Mouse (Mus musculus) telencephalon, adult 2 months (tissue): Measurements from ENCODE around the gene Os9.

Experiments used
- DNase-seq: peaks from one replicate; pipeline ENCODE4 v3.0.0-alpha.2; 2011; ENCODE audit warnings: low read depth, low spot score

The Os9 gene

GRCm38 (mm10) chr10:127115068-127115467 lies 5.9 kb downstream of the Os9 start:
- DNase-seq: no peak

GRCm38 (mm10) chr10:127114408-127114807 lies 6.5 kb downstream of the Os9 start:
- DNase-seq: no peak

- DNase-seq: no peak
These were observed 9.7 kb downstream of the Os9 start for GRCm38 (mm10) chr10:127111001-127111887.

GRCm38 (mm10) chr10:127108262-127108583 lies 12.7 kb downstream of the Os9 start:
- DNase-seq: no peak

- no peak for DNase-seq
These were observed 13.2 kb downstream of the Os9 start for GRCm38 (mm10) chr10:127107563-127108261.

- DNase-seq: no peak
These were observed 17.3 kb downstream of the Os9 start for GRCm38 (mm10) chr10:127103631-127104030.

GRCm38 (mm10) chr10:127101151-127101550 lies 19.8 kb downstream of the Os9 start:
- no peak for DNase-seq

- no peak for DNase-seq
These were observed 20.5 kb downstream of the Os9 start for GRCm38 (mm10) chr10:127100414-127100813.

- DNase-seq: no peak
These were observed 21.1 kb downstream of the Os9 start for GRCm38 (mm10) chr10:127099868-127100267.

- no peak for DNase-seq
These were observed 21.7 kb downstream of the Os9 start for GRCm38 (mm10) chr10:127099191-127099590.

- DNase-seq: no peak
These were observed 22.4 kb downstream of the Os9 start for GRCm38 (mm10) chr10:127098514-127098913.

GRCm38 (mm10) chr10:127094382-127094802 lies 26.5 kb downstream of the Os9 start:
- no peak for DNase-seq

GRCm38 (mm10) chr10:127092742-127093141 lies 28.2 kb downstream of the Os9 start:
- DNase-seq: no peak

GRCm38 (mm10) chr10:127091507-127092396 lies 29.2 kb downstream of the Os9 start:
- DNase-seq: no peak

GRCm38 (mm10) chr10:127090560-127091411 lies 30.1 kb downstream of the Os9 start:
- DNase-seq: no peak

GRCm38 (mm10) chr10:127085633-127086032 lies 35.3 kb downstream of the Os9 start:
- DNase-seq: no peak

GRCm38 (mm10) chr10:127085052-127085451 lies 35.9 kb downstream of the Os9 start:
- DNase-seq: no peak

GRCm38 (mm10) chr10:127083915-127084306 lies 37.0 kb downstream of the Os9 start:
- DNase-seq: no peak

GRCm38 (mm10) chr10:127083292-127083914 lies 37.5 kb downstream of the Os9 start:
- no peak for DNase-seq

- DNase-seq: no peak
These were observed 38.8 kb downstream of the Os9 start for GRCm38 (mm10) chr10:127081996-127082620.
